Mouse (Mus musculus) urinary bladder, adult 18-20 months (tissue): Measurements from ENCODE around the gene Zfp683.

Source experiments
- DNase-seq, 2 experiments: peaks; one replicate each; pipeline ENCODE4 v3.0.0; 2022; ENCODE audit warnings: low spot score in 2 of 2, mixed read lengths in 2 of 2

The Zfp683 gene

DNA sequence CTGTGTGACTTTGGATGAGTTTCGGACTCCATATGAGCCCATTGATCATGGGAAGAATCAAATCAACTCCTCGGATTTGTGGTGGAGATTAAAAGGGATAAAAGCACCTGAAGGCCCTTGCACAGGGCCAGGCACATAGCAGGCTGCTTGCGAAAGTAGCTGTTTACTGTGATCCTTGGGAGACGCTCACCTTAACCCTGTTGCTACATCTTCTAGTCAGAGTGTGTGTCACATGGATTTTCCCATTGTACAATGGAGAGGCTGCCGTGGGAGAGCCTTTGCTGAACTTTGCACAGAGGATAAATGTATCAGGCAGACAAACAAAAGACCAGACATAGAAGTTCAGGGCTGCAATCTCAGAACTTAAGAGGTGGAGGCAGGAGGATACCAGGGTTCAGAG, 1.7 kb upstream of the Zfp683 start:
- DNase-seq, result no peak

DNA sequence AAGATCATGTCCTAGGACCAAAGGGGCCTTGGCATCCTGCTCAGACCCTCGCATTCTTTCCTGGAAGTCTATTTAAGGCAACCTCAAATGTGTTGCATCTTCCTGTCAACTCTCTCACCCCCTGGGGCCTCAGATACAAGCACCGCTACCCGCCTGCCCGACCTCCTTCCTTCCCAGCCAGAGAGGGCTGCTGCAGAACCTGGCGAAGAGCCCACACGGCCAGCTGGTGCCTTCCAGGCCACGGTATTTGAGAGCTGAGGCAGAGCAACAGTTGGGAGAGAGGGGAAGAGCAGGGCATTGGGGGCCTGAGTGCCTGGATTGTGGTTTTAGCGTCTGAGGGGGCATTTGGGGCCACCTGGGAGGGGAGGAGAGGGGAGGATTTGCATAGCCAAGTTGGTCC, 1.1 kb upstream of the Zfp683 start:
- no peak for DNase-seq

DNA sequence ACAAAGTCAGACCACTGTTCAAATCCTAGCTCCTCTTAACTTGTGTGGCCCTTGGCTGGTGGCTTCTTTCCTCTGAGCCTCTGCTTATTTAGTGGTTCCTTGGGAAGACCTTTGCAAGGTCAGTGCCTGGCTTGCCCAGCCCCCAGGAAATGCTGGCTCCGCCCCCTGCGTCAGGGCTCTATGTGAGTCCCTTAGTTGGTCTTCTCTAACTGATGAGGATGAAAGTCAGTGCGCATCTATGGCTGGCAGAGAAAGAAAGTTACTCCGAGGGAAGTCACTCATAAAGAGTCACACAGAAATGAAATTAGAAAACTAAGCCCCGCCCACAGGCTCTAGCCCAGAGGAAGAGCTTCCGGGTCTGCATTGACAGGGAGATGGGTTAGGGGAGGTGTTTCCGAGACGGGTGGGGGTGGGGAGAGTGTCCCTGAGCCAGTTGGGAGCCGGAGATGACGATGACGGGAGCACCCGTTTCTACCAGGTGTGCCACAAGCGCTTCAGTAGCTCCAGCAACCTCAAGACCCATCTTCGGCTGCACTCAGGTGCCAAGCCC, 4.6 kb downstream of the Zfp683 start:
- DNase-seq, result no peak

DNA sequence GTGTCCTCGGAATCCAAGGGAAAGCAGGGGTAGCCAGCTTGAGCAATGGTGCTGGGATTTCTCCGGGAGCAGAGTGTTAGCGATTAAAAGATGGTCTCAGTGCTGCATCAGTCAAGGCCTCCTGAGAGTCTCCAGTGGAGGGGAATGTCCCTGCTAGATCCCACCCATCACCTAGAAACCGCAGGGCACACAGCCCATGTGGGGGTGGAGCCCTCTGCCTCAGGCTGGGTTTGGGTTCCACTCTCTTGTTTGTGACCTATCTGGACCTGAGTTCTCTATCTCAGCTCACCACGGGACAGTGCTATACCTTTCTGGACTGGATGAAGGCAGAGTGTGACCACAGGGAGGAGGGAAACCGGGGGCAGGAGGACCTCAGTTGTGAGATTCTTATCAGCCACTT, 5.3 kb downstream of the Zfp683 start:
- no peak for DNase-seq

DNA sequence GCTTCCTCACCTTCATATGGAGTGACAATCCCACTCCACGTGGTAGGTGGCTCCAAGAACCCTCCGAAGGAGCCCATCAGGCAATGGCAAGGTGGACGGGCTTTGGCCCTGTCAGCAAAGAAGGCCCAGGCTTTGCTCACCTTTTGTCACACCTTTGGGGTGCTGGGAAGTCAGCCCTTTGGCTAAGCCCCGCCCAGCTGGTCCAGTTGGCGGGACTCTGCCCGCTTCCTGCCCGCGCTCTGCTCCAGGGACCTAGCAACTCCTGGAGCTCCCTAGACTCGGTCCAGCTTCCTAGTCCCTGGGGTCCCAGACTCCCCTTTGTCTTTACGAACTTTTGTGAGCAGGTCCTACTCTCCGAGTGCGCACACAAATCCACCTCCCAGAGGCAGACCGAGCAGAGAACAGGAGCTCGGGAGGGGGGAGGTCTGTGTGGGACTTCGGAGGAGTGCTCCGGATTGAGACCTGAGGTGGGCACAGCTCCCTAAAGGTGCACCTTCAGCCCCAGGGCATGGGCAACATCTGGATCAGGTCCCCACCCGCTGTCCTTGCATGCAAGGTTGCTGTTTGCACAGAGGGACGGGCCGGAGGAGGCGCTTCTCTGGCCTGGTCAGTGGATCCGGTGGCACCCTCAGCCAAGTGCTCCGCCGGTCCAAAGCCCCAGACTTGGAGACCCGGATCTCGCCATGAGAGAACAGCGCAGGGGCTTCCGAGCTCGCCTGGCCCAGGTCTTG, 6.7 kb downstream of the Zfp683 start, which contains the start of gene Crybg2:
Gene Crybg2, plus strand, starts transcription at position 681 of the 731 bp plus-strand sequence.
- DNase-seq, result no peak

DNA sequence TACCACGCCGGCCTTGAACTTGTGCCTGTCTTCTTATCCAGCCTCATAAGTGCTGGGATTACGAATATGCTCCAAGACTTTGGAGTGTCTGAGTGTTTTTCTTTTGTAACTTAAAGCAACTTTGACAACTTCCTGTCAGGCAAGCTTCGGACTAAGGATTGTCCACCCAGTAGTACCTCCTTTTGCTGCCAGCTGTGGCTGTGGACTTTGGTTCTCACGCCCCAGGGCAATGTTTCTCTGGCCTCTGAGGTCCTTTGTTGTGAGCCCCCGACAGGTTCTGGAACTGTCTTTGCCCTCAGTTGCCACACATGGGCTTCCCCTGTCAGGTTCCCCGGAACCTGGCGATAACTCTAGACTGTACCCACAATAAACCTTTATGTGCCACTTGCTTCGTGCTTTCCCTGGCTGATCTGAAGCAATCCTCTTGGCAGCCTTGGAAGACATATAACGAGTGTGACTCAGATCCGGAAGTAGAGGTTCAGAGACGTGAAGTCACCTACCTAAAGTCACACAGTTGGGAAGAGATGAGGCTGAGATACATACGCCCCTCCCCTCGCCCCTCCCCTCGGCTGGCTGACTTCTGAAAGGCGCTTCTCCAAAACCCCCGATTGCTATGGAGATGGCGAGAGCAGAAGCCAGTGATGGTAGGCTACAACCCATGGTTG, 7.7 kb downstream of the Zfp683 start:
- peak in 1 of 2 experiments; percentile 48 for DNase-seq

DNA sequence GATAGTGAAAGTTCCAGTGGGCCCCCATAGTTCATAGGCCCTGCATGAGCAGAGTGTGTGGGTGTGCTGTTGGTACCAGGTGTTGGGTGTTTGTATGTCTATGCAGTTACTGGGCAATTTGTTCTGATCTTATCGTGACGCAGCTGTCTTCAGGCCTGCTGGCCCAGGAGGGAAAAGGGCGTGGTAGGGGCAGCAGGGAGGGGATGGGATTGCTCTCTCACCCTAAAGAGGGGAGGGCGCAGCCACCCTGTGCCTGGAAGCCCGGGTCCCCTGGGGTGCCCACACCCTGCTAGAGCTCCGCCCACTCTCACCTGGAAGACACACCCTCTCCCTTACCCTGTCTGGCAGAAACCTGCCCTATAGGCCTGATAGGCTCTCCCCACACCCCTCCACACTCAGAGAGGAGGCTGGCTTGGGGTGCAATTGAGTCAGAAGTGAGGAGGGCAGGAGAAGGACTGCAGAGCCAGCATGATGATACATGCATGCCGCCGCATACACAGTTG, 8.4 kb downstream of the Zfp683 start:
- DNase-seq, result peak; percentile 50 to 52

DNA sequence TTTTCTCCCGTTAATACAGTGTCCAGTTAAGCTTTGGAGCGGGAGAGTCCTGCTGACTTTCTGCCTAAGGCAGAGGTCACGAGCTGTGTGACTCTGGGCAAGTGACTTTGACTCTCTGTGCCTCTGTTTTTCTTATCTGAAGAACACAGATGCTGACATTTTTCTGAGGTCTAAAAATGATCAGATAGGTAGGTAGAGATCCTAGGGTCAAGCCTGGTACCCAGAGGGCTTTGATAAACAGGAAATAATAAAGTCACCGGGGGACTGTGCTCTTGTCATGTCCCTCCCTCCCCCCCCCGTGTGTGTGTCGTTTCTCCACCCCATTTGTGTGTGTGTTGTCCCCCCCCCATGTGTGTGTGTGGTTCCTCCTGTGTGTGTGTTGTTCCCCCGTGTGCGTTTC, 8.9 kb downstream of the Zfp683 start:
- DNase-seq, result no peak

DNA sequence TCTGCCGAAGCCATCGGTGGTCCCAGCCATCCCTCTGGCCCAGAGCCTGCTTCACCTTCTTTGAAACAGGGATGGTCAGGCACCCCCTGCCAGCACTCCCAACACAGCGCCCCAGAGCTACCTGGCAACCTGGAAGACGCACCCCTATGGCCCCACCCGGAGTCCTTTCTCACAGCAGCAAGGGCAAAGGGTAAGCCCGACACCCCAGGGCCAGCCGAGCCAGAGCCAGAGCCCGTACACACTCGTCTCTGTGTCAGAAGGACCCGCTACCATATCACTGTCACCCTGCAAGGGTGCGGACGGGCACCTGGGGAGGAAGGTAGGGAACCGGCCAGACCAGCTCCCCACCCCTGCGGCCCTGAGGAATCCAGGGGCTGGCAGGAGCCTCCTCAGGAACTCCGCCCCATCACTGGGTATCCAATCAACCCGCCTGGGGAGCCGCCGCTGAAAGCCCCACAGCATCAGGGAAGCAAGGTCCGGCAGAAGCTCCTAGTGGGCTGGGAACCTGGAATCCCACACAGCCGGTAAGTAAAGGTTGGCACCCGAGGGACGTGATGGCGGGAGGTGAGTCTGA, 11.9 kb downstream of the Zfp683 start:
- peak; percentile 67 to 74 for DNase-seq

DNA sequence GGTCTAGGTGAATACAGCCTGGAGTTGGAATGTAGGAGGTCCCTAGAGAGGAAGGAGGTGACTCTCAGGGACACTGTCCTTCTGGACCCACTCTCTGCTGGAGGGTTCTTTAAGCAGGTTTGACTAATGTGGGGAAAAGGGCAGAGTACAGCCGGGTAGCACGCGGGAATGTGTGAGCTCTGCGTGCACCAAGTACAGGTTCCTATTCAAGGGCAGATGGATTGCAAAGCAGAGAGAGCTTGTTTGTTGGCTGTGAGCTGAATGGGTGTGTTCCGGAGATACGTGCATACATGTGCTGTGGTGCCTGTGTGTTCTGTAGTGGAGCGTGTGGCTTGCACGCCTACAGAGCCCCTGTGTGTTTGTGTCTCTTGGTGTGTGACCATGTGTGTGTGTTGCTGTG, 13.7 kb downstream of the Zfp683 start:
- peak; percentile 24 to 29 for DNase-seq

DNA sequence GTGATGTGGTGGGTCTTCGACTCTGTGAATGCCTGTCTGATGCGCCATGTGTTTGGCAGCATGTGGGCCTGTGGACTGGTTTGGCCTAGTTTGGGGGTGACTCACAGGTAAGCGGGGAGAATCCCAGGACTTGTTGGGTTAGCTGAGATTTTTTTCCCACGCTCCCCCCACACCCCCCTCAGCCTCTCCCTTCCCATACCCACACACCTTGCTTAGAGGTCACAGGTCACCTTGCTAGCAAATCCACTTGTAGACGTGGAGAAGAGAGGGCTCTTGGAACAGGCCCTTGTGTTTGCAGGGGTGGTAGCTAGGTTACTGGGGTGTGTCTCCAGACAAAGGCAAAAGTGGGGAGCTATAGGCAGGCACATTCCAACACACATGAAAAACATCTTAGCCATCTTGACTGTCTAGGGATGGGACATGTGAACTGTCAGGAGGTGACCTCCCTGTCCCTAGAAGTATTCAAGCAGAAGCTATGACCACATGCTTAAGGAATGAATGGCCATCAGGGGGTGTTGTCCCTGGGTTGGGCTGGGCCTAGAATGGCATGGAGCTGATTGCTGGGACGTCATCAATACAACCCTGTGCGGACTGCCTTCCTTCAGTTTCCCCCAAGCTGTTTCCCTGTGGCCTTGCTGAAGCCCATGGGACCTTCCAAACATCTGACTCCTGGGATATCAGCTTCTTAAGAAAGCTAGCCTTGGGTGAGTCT, 14.4 kb downstream of the Zfp683 start:
- DNase-seq, result peak in 1 of 2 experiments; percentile 35

DNA sequence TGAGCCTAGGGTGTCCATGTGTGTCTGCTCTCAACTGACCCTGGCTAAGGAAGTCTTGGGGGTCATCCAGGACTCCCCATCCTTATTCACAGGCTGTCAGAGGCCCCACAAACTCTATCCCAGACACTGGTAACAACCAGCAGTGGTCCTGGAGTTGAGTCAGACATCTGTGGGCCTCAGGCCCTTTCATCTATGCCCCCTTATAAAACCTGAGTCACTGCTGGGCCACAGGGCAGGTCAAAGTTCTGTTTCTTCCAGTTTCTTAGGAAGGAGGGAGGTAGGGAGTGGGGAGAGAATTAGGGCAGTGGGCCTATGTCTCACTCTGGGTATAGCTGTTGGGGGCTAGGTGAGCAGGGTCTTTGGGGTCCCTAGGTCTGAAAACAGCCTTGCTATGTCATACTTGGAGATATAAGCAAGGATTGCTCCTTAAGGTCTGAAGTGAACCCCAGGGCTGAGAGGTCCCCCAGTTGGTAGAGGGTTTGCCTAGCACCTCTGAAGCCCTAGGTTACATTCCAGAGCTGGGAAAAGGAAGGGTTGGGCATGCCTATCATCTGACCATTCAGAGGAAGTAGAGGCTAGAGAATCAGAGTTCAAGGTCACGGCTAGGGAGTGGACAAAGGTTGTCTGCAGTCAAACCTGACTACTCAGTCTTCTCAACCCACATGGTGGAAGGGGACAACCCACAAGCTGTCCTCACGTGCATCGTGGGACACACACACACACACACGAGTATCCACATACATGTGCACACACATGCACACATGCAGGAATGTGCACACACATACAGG, 15.3 kb downstream of the Zfp683 start:
- DNase-seq, result no peak

DNA sequence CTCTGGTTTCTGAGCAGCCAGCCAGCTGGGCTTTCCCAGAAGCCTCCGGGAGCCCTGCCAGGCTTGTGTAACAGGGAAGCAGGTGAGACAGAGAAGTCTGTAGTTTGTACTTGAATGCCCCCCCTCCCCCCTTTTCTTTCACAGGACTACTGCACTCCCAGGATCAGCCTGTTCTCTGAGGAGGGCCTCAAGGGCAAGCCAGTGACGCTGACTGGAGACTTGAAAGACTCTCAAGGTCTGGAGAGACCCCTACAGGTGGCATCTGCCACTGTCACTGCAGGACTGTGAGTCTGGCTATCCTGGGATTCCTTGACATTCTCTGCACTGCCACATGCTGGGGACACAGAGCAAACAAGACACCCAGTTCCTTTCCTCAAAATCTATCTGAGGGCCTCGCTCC, 25.1 kb downstream of the Zfp683 start:
- no peak for DNase-seq

DNA sequence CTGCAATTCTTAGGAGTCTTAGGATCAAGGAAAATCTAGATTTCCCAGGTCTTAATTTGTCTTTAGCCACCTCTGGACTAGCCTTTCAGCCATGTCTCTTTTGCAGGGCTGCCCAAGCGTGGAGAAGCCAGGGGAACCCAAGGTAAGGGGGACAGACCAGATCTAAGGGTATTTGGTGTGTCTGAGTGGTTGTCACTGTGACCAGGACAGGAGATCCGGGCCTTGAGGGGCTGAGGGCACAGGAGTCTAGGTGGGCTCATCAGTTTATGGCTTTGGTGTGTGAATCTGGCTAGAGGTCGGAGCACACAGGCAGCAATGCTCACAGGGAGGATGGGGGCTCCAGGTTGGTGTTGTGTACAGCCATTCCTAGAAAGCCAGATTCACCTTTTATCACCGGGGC, 27.0 kb downstream of the Zfp683 start:
- no peak for DNase-seq

DNA sequence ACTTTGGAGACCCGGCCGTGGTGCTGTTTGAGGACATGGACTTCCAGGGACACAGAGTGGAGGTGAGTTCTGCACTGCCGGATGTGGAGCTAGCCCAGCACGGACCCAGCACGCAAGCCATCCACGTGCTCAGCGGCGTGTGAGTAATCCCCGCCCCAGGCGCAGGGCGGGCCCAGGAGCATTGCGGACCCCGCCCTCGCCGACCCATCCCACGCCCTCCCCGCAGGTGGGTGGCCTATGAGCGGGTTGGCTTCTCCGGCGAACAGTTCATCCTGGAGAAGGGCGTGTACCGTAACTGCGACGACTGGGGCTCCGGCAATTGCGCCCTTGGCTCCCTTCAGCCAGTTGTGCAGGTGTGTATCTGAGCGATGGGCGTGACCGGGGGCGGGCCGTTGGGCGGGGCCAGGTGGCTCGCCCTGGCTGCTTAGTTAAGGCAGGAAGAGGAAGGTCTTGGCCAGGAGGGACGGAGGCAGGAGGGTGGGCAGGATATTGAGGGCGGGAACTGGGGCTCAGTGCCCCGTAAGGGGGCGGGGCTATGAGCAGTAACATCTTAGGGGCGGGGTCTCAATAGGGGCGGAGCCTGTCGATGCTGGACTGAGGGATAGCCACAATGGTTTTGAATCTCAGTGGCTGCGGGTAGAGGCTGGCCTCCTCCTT, 28.2 kb downstream of the Zfp683 start:
- DNase-seq, result peak; percentile 79 to 85

DNA sequence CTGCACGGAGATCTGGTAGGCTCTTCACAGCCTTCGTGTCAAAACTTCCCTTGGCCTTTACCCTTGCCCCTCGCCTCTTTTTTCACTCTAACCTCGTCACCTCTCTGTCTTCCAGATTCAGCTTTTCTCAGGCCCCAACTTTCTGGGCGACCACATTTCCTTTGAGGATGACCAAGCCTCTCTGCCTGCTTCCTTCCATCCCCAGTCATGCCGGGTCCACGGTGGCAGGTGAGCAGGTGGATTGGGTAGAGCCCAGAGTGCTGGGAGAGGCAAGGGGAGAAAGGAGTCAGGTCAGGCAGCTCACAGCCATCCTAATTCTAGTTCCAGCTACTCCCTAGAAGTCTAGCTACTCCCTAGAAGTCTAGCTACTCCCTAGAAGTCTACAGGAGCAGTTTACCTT, 28.8 kb downstream of the Zfp683 start:
- DNase-seq, result no peak

DNA sequence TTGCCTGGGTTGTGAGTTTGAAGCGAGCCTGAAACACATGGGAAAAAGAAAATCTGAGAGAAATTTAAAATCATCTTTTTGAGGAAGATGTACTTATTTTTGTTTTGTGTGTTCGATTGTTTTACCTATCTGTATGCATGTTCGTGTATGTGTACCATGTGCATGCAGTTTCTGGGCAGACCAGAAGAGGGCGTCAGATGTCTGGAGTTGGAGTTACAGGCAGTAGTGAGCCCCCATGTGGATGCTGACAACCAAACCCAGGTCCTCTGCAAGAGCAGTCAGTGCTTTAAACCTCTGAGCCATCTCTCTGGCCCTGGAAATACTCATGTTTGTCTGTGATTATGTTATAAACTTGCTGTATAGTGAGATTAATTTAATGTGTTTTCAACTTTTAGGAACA, 31.4 kb downstream of the Zfp683 start:
- no peak for DNase-seq

DNA sequence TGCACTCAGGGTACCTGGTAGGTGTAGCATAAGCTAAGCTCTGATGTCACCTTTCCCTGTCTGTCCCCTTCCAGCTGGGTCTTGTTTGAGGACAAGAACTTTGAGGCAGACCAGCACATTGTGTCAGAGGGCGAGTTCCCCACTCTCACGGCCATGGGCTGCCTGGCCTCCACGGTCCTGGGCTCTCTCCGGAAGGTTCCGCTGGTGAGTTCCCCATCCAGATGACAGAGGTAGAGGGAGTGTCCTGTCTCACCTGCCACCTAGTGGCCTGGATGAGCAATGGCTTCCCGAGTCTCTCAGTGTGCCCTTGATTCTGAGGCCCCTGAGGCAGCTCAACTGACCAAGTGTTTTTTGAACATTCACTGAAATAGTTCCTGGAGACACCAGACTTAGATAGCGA, 33.8 kb downstream of the Zfp683 start:
- no peak for DNase-seq

DNA sequence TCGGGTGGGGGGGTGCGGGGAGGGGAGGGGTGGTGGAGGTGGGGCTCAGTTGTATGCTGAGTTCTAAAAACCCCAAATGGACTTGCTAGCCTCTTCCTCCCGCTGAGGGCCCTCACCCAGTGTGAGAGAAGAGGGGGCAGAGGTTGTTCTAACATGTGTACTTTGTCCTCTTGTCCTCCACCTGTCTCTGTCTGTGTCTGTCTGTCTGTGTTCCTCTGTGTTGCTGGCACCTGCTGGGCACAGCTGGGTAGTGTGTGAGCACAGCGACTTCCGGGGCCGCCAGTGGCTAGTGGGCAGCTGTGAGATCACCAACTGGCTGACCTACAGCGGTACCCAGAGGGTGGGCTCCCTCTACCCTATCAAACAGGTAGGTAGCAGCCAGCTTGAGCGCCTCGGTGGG, 35.4 kb downstream of the Zfp683 start:
- no peak for DNase-seq

DNA sequence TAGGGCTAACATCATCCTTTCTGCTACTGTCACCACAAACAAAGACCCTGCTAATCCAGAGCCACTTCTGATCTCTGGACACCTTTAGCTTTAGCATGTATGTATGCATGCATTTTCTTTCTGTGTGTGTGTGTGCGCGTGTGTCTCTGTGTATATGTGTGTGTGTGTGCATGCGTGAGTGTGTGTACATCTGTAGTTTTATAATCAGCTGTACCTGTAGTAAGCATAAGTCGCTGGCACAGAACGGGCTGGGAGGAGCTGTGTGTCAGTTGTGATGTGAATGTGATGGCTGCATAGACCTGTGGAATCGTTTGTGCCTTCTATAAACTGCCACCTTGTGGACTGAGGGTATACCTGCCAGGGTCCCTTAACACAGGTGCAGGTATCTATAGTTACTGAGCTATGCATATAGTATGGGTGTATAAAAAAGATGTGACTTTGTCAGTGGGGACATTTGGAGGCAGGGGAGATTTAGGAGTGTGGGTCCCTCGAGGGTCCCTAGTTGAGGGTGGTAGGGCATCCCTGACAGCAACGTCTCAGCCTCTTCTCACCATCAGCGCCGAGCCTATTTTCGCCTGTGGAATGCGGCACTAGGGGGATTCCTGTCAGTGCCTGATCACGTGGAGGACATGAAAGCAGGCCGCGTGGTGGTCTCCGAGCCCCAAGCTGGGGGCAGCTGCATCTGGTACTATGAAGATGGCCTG, 37.0 kb downstream of the Zfp683 start:
- DNase-seq, result no peak
